Mouse (Mus musculus) limb, embryonic 11.5 days (tissue): Measurements from ENCODE around the gene Ifnl3. TPM values are rescaled to one million over a fixed set of nuclear protein-coding genes. Genes with fewer than 3 reads are reported as not detected.

Experiments used
- microRNA-seq: library from miRNA; unstranded; fragments of <30 nt; microRNA quantifications from one replicate; pipeline ENCODE4, GENCODE M21; 2016
- polyA plus RNA-seq: library from polyadenylated mRNA; unstranded; fragments of >200 nt; fragmentation: Nextera tagmentation; extraction: Ambion mirVana; gene quantifications from 2 replicates; pipeline ENCODE4 v1.2.1, GENCODE M21; 2014

The Ifnl3 gene
- polyA plus RNA-seq, 1 experiment from 2014 or later, result not detected

Small RNAs within 50 kb of the gene (microRNA-seq; reads per million reads assigned to microRNA genes)
- gene Mir7049, result not detected

Other genes starting within 250 kb of the Ifnl3 start
- 11.4 TPM in 2 replicates for gene Eid2b, start 245.1 kb upstream of the Ifnl3 start, polyA plus RNA-seq
- gene Selenov, start 231.7 kb upstream of the Ifnl3 start, polyA plus RNA-seq, result 0.41 TPM in 1 of 2 replicates, not detected in the other
- 2.7 and 4.3 TPM in 2 replicates for gene Dll3, start 220.6 kb upstream of the Ifnl3 start, polyA plus RNA-seq
- gene Timm50, start 210.8 kb upstream of the Ifnl3 start, polyA plus RNA-seq, result 184 and 205 TPM in 2 replicates
- 89.0 and 94.7 TPM in 2 replicates for gene Supt5, start 184.1 kb upstream of the Ifnl3 start, polyA plus RNA-seq
- gene Rps16, start 172.2 kb upstream of the Ifnl3 start, polyA plus RNA-seq, result 1,100 and 1,120 TPM in 2 replicates
- gene Plekhg2, start 150.2 kb upstream of the Ifnl3 start, polyA plus RNA-seq, result 73.2 and 79.6 TPM in 2 replicates
- gene Zfp36, start 142.6 kb upstream of the Ifnl3 start, polyA plus RNA-seq, result 5.6 and 6.1 TPM in 2 replicates
- gene Med29, start 130.1 kb upstream of the Ifnl3 start, polyA plus RNA-seq, result 51.5 and 53.5 TPM in 2 replicates
- gene Paf1, start 129.9 kb upstream of the Ifnl3 start, polyA plus RNA-seq, result 83.5 and 94.9 TPM in 2 replicates
- 5.8 and 7.5 TPM in 2 replicates for gene Gmfg, start 85.4 kb upstream of the Ifnl3 start, polyA plus RNA-seq
- gene Lrfn1, start 70.9 kb upstream of the Ifnl3 start, polyA plus RNA-seq, result 5.8 and 6.3 TPM in 2 replicates
- not detected in 2 replicates for gene Ifnl2, start 12.4 kb upstream of the Ifnl3 start, polyA plus RNA-seq
- not detected in 2 replicates for gene Sycn, start 18.0 kb downstream of the Ifnl3 start, polyA plus RNA-seq
- not detected in 2 replicates for gene Nccrp1, start 24.4 kb downstream of the Ifnl3 start, polyA plus RNA-seq
- 37.5 and 37.6 TPM in 2 replicates for gene Samd4b, start 75.3 kb downstream of the Ifnl3 start, polyA plus RNA-seq
- 37.4 and 44.5 TPM in 2 replicates for gene Pak4, start 75.3 kb downstream of the Ifnl3 start, polyA plus RNA-seq
- not detected in 2 replicates for gene Acp7, start 108.5 kb downstream of the Ifnl3 start, polyA plus RNA-seq
- gene Fbxo27, start 170.0 kb downstream of the Ifnl3 start, polyA plus RNA-seq, result 5.9 and 6.2 TPM in 2 replicates
- 15.9 and 16.4 TPM in 2 replicates for gene Fbxo17, start 194.0 kb downstream of the Ifnl3 start, polyA plus RNA-seq
- 146 and 156 TPM in 2 replicates for gene Mrps12, start 219.0 kb downstream of the Ifnl3 start, polyA plus RNA-seq
- gene Sars2, start 219.2 kb downstream of the Ifnl3 start, polyA plus RNA-seq, result 34.9 and 35.8 TPM in 2 replicates
- not detected in 2 replicates for gene Ccer2, start 233.3 kb downstream of the Ifnl3 start, polyA plus RNA-seq
- gene Sirt2, start 243.9 kb downstream of the Ifnl3 start, polyA plus RNA-seq, result 68.8 and 69.8 TPM in 2 replicates
- 40.3 and 44.4 TPM in 2 replicates for gene Nfkbib, start 244.7 kb downstream of the Ifnl3 start, polyA plus RNA-seq